Mouse (Mus musculus): ENCODE data around the gene Pip5k1c. TPM values are rescaled to one million over a fixed set of nuclear protein-coding genes. Genes with fewer than 3 reads are reported as not detected.
A peak's percentile ranks its signal among the peaks of the same experiment; 100 is the strongest.

Pip5k1c gene
- polyA plus RNA-seq, 1 experiment = 935 TPM

GRCm38 (mm10) chr10:81344421-81345161 is 51.8 kb downstream of the Pip5k1c start:
- H3K4me3 ChIP-seq (ENCODE audit: insufficient read depth, low read depth, low read length) = no peak overlapping the region
- peaks cover 23% of the 10 kb centered on the region for H3K4me1 ChIP-seq (ENCODE audit: control insufficient read depth, insufficient read depth, low read length)
- TF ChIP-seq POLR2A (IDR thresholded peaks at IDR 0.05; ENCODE audit: insufficient read depth, low read depth, low read length) (no peak), CTCF (IDR thresholded peaks at IDR 0.05; ENCODE audit: insufficient read depth, low read depth, low read length) (no peak)
- H3K27ac ChIP-seq (ENCODE audit: insufficient read depth, low read depth, low read length) = no peak overlapping the region
- 51% methylated on average over 8 of the region's 8 CpGs for WGBS

GRCm38 (mm10) chr10:81345162-81345534 is 52.4 kb downstream of the Pip5k1c start:
- Histone ChIP-seq H3K27ac (ENCODE audit: insufficient read depth, low read depth, low read length) (no peak overlapping the region), H3K4me1 (ENCODE audit: control insufficient read depth, insufficient read depth, low read length) (peaks cover 24% of the 10 kb centered on the region), H3K4me3 (ENCODE audit: insufficient read depth, low read depth, low read length) (no peak overlapping the region)
- 89% methylated on average over 4 of the region's 4 CpGs for WGBS
- TF ChIP-seq CTCF (IDR thresholded peaks at IDR 0.05; ENCODE audit: insufficient read depth, low read depth, low read length) (no peak), POLR2A (IDR thresholded peaks at IDR 0.05; ENCODE audit: insufficient read depth, low read depth, low read length) (no peak)

- no peak for TF ChIP-seq CTCF (IDR thresholded peaks at IDR 0.05; ENCODE audit: insufficient read depth, low read depth, low read length)
- no peak for TF ChIP-seq POLR2A (IDR thresholded peaks at IDR 0.05; ENCODE audit: insufficient read depth, low read depth, low read length)
- 29% methylated on average over 55 of the region's 55 CpGs for WGBS
- H3K27ac ChIP-seq (ENCODE audit: insufficient read depth, low read depth, low read length) = no peak overlapping the region
- 0 out of 2 replicates have a peak overlapping the region, but pooled peaks have one; percentile 2 for H3K4me3 ChIP-seq (ENCODE audit: insufficient read depth, low read depth, low read length)
- H3K4me1 ChIP-seq (ENCODE audit: control insufficient read depth, insufficient read depth, low read length) = peaks cover 24% of the 10 kb centered on the region
Observed at GRCm38 (mm10) chr10:81346453-81347067, 53.8 kb downstream of the Pip5k1c start.

GRCm38 (mm10) chr10:81349146-81349545 is 56.4 kb downstream of the Pip5k1c start:
- WGBS = 22% methylated on average over 12 of the region's 12 CpGs
- Histone ChIP-seq H3K27ac (ENCODE audit: insufficient read depth, low read depth, low read length) (no peak overlapping the region), H3K4me1 (ENCODE audit: control insufficient read depth, insufficient read depth, low read length) (peaks cover 17% of the 10 kb centered on the region), H3K4me3 (ENCODE audit: insufficient read depth, low read depth, low read length) (no peak overlapping the region)
- no peak for TF ChIP-seq CTCF (IDR thresholded peaks at IDR 0.05; ENCODE audit: insufficient read depth, low read depth, low read length)
- no peak for TF ChIP-seq POLR2A (IDR thresholded peaks at IDR 0.05; ENCODE audit: insufficient read depth, low read depth, low read length)

- H3K4me3 ChIP-seq (ENCODE audit: insufficient read depth, low read depth, low read length) = peak overlapping the region; percentile 50
- H3K27ac ChIP-seq (ENCODE audit: insufficient read depth, low read depth, low read length) = no peak overlapping the region
- WGBS = 1% methylated on average over 29 of the region's 29 CpGs
- H3K4me1 ChIP-seq (ENCODE audit: control insufficient read depth, insufficient read depth, low read length) = peaks cover 24% of the 10 kb centered on the region
- TF ChIP-seq POLR2A (IDR thresholded peaks at IDR 0.05; ENCODE audit: insufficient read depth, low read depth, low read length) (no peak), CTCF (IDR thresholded peaks at IDR 0.05; ENCODE audit: insufficient read depth, low read depth, low read length) (no peak)
Observed at GRCm38 (mm10) chr10:81349961-81350350, 57.2 kb downstream of the Pip5k1c start.

- H3K27ac ChIP-seq (ENCODE audit: insufficient read depth, low read depth, low read length) = 0 out of 2 replicates have a peak within 1 kb of the TSS, but pooled peaks have one; percentile 48
- WGBS = under 1% methylated on average over 54 of the region's 54 CpGs
- TF ChIP-seq POLR2A (IDR thresholded peaks at IDR 0.05; ENCODE audit: insufficient read depth, low read depth, low read length) (no peak), CTCF (IDR thresholded peaks at IDR 0.05; ENCODE audit: insufficient read depth, low read depth, low read length) (peak; percentile 87)
- H3K4me3 ChIP-seq (ENCODE audit: insufficient read depth, low read depth, low read length) = peak within 1 kb of the TSS; percentile 61
- H3K4me1 ChIP-seq (ENCODE audit: control insufficient read depth, insufficient read depth, low read length) = peaks cover 27% of the 10 kb centered on the region
Observed at GRCm38 (mm10) chr10:81350351-81351063, 57.7 kb downstream of the Pip5k1c start, which contains the start of gene Hmg20b. Gene Hmg20b (minus strand): TSS chr10:81350480.

GRCm38 (mm10) chr10:81351678-81352291 is 59.0 kb downstream of the Pip5k1c start:
- Histone ChIP-seq H3K4me1 (ENCODE audit: control insufficient read depth, insufficient read depth, low read length) (peaks cover 35% of the 10 kb centered on the region), H3K27ac (ENCODE audit: insufficient read depth, low read depth, low read length) (no peak overlapping the region), H3K4me3 (ENCODE audit: insufficient read depth, low read depth, low read length) (no peak overlapping the region)
- 33% methylated on average over 9 of the region's 9 CpGs for WGBS
- TF ChIP-seq CTCF (IDR thresholded peaks at IDR 0.05; ENCODE audit: insufficient read depth, low read depth, low read length) (no peak), POLR2A (IDR thresholded peaks at IDR 0.05; ENCODE audit: insufficient read depth, low read depth, low read length) (no peak)

GRCm38 (mm10) chr10:81354738-81355477 is 62.1 kb downstream of the Pip5k1c start:
- no peak overlapping the region for H3K27ac ChIP-seq (ENCODE audit: insufficient read depth, low read depth, low read length)
- TF ChIP-seq POLR2A (IDR thresholded peaks at IDR 0.05; ENCODE audit: insufficient read depth, low read depth, low read length) = no peak
- no peak for TF ChIP-seq CTCF (IDR thresholded peaks at IDR 0.05; ENCODE audit: insufficient read depth, low read depth, low read length)
- 72% methylated on average over 9 of the region's 9 CpGs for WGBS

More at GRCm38 (mm10) chr10:81354738-81355477, 62.1 kb downstream of the Pip5k1c start:
- Histone ChIP-seq H3K4me3 (ENCODE audit: insufficient read depth, low read depth, low read length) (no peak overlapping the region), H3K4me1 (ENCODE audit: control insufficient read depth, insufficient read depth, low read length) (peaks cover 48% of the 10 kb centered on the region)

Measured in olfactory bulb, adult 2 months (tissue).